Mouse (Mus musculus) lung, postnatal 0 days (tissue): ENCODE measurements around the gene Nacc2. TPM values are rescaled to one million over a fixed set of nuclear protein-coding genes. Genes with fewer than 3 reads are reported as not detected.

Experiments used
- ATAC-seq: fragments of 200-750 bp; cut with Nextera tagmentation; 2 replicates; pipeline ENCODE4 v1.8.0; 2017; ENCODE audit warnings: moderate library complexity
- DNase-seq: peaks from one replicate; pipeline ENCODE4 v3.0.0-alpha.2; 2016; ENCODE audit warnings: low spot score
- H3K27ac ChIP-seq: fragments of 300-500 bp; sonication (generic); 2 replicates; pipeline ENCODE4 v1.5.1; 2014; ENCODE audit warnings: antibody characterized with exemption, mild to moderate bottlenecking, low read length, mixed read lengths
- H3K27me3 ChIP-seq: fragments of 300-500 bp; sonication (generic); replicated peaks from 2 replicates; pipeline ENCODE4 v1.6.1; 2014; ENCODE audit warnings: low read length, mixed read lengths; ENCODE audit not compliant: insufficient read depth
- H3K36me3 ChIP-seq: fragments of 300-500 bp; sonication (generic); 2 replicates; pipeline ENCODE4 v1.6.1; 2014; ENCODE audit warnings: low read length, mixed read lengths; ENCODE audit not compliant: insufficient read depth
- H3K4me1 ChIP-seq: fragments of 300-500 bp; sonication (generic); 2 replicates; pipeline ENCODE4 v1.6.1; 2014; ENCODE audit warnings: antibody characterized with exemption, low read depth, low read length, mixed read lengths; ENCODE audit not compliant: insufficient read depth
- H3K4me2 ChIP-seq: fragments of 300-500 bp; sonication (generic); replicated peaks from 2 replicates; pipeline ENCODE4 v1.6.1; 2014; ENCODE audit warnings: low read depth, mild to moderate bottlenecking, low read length, moderate library complexity, mixed read lengths
- H3K4me3 ChIP-seq: fragments of 300-500 bp; sonication (generic); 2 replicates; pipeline ENCODE4 v1.5.1; 2014; ENCODE audit warnings: low read depth, low read length
- H3K9ac ChIP-seq: fragments of 300-500 bp; sonication (generic); replicated peaks from 2 replicates; pipeline ENCODE4 v1.6.1; 2014; ENCODE audit warnings: low read depth, mild to moderate bottlenecking
- H3K9me3 ChIP-seq: fragments of 300-500 bp; sonication (generic); 2 replicates; pipeline ENCODE4 v1.6.1; 2016; ENCODE audit warnings: low read length, mixed read lengths
- CTCF ChIP-seq: IDR thresholded peaks from 2 replicates; pipeline ENCODE4 v1.5.1; 2016; ENCODE audit warnings: antibody characterized with exemption, mild to moderate bottlenecking
- EP300 ChIP-seq: IDR thresholded peaks from 2 replicates; pipeline ENCODE4 v1.6.1; 2016; ENCODE audit warnings: antibody characterized with exemption, mild to moderate bottlenecking, control low read depth
- WGBS: fragments of 180-500 bp; shearing (Covaris S2); extraction: QIAGEN DNeasy Blood & Tissue Kit; methylation state at CpG from one replicate; pipeline ENCODE4 v1.1.7; 2014; 5-methylcytosine and 5-hydroxymethylcytosine counted together
- polyA plus RNA-seq: library from polyadenylated mRNA; unstranded; fragments of >200 nt; fragmentation: Nextera tagmentation; extraction: Ambion mirVana; gene quantifications from 2 replicates; pipeline ENCODE4 v1.2.1, GENCODE M21; 2015

The Nacc2 gene
- polyA plus RNA-seq, 1 experiment from 2014 or later: 7.1 TPM

GRCm38 (mm10) chr2:26066527-26066926 is 56.5 kb downstream of the Nacc2 start:
- TF ChIP-seq CTCF (no peak), EP300 (no peak)
- WGBS: 81% methylated on average over 14 of the region's 14 CpGs
- no peak for DNase-seq

GRCm38 (mm10) chr2:26062742-26063427 is 60.1 kb downstream of the Nacc2 start:
- no peaks in the 10 kb centered on the region for H3K4me1 ChIP-seq
- no peak overlapping the region for H3K4me2 ChIP-seq
- ATAC-seq (no peak), DNase-seq (no peak)
- H3K4me3 ChIP-seq: no peak overlapping the region
- H3K27me3 ChIP-seq: no peaks in the 10 kb centered on the region
- 65% methylated on average over 13 of the region's 13 CpGs for WGBS
- H3K36me3 ChIP-seq: no peaks in the 10 kb centered on the region
- no peak overlapping the region for H3K27ac ChIP-seq
- H3K9ac ChIP-seq: no peak overlapping the region
- H3K9me3 ChIP-seq: no peaks in the 10 kb centered on the region
- TF ChIP-seq EP300 (no peak), CTCF (no peak)

More at GRCm38 (mm10) chr2:26066527-26066926, 56.5 kb downstream of the Nacc2 start:
- H3K27me3 ChIP-seq: no peaks in the 10 kb centered on the region
- H3K4me1 ChIP-seq: no peaks in the 10 kb centered on the region
- H3K9ac ChIP-seq: no peak overlapping the region
- no peak overlapping the region for H3K27ac ChIP-seq
- no peak overlapping the region for H3K4me3 ChIP-seq
- ATAC-seq: no peak
- no peaks in the 10 kb centered on the region for H3K9me3 ChIP-seq
- H3K4me2 ChIP-seq: no peak overlapping the region
- no peaks in the 10 kb centered on the region for H3K36me3 ChIP-seq

GRCm38 (mm10) chr2:26062241-26062640 is 60.8 kb downstream of the Nacc2 start:
- Histone ChIP-seq H3K9ac (no peak overlapping the region), H3K27me3 (no peaks in the 10 kb centered on the region), H3K4me2 (no peak overlapping the region), H3K4me1 (no peaks in the 10 kb centered on the region), H3K27ac (no peak overlapping the region), H3K9me3 (no peaks in the 10 kb centered on the region), H3K4me3 (no peak overlapping the region), H3K36me3 (no peaks in the 10 kb centered on the region)
- ATAC-seq (no peak), DNase-seq (no peak)
- TF ChIP-seq EP300: no peak
- no peak for TF ChIP-seq CTCF
- 58% methylated on average over 4 of the region's 4 CpGs for WGBS

GRCm38 (mm10) chr2:26061018-26061666 is 61.9 kb downstream of the Nacc2 start:
- Histone ChIP-seq H3K27me3 (no peaks in the 10 kb centered on the region), H3K4me1 (no peaks in the 10 kb centered on the region), H3K9me3 (no peaks in the 10 kb centered on the region), H3K36me3 (no peaks in the 10 kb centered on the region), H3K4me3 (no peak overlapping the region), H3K9ac (no peak overlapping the region), H3K4me2 (no peak overlapping the region), H3K27ac (no peak overlapping the region)
- WGBS: 69% methylated on average over 21 of the region's 21 CpGs
- no peak for ATAC-seq
- no peak for TF ChIP-seq EP300
- no peak for TF ChIP-seq CTCF
- no peak for DNase-seq

GRCm38 (mm10) chr2:26057053-26057452 is 66.0 kb downstream of the Nacc2 start:
- no peaks in the 10 kb centered on the region for H3K36me3 ChIP-seq
- H3K9ac ChIP-seq: no peak overlapping the region
- no peaks in the 10 kb centered on the region for H3K9me3 ChIP-seq
- no peak overlapping the region for H3K27ac ChIP-seq
- H3K27me3 ChIP-seq: no peaks in the 10 kb centered on the region
- no peak overlapping the region for H3K4me2 ChIP-seq
- DNase-seq (no peak), ATAC-seq (no peak)
- WGBS: 65% methylated on average over 7 of the region's 7 CpGs
- TF ChIP-seq CTCF (no peak), EP300 (no peak)
- no peaks in the 10 kb centered on the region for H3K4me1 ChIP-seq
- H3K4me3 ChIP-seq: no peak overlapping the region

- no peak for DNase-seq
- 50% methylated on average over 5 of the region's 5 CpGs for WGBS
- Histone ChIP-seq H3K4me3 (no peak overlapping the region), H3K4me1 (no peaks in the 10 kb centered on the region), H3K27me3 (no peaks in the 10 kb centered on the region), H3K4me2 (no peak overlapping the region), H3K36me3 (no peaks in the 10 kb centered on the region), H3K9ac (no peak overlapping the region), H3K27ac (no peak overlapping the region), H3K9me3 (no peaks in the 10 kb centered on the region)
- TF ChIP-seq EP300 (no peak), CTCF (no peak)
- no peak for ATAC-seq
Observed at GRCm38 (mm10) chr2:26056226-26056625, 66.8 kb downstream of the Nacc2 start.
